Mouse (Mus musculus) NIH3T3 (cell line): Measurements from ENCODE around the gene Prim2.

Source experiments
- DNase-seq: peaks from one replicate; pipeline ENCODE4 v3.0.0-alpha.2; 2012; ENCODE audit warnings: low read depth

The Prim2 gene

DNA sequence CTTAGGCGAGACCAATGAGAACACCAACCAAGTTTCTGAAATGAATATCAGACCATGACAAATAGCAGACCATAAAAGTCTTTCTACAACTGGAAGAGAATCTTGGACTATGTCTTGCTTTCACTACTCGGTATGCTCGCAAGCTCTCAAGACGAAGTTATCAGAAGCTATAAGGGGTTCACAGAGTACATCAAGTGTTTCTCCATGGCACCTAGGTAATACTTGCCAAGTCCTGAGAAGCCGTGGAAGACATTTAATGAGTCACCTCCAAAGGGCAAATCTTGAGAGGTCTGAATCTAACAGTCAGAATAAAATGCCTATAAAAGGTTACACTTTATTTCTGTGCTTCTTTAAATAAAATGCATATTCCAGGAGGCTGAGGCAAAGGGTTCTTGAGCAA lies 181.2 kb downstream of the Prim2 start:
- no peak for DNase-seq

GRCm38 (mm10) chr1:33483746-33484145 lies 185.8 kb downstream of the Prim2 start:
- DNase-seq: no peak

DNA sequence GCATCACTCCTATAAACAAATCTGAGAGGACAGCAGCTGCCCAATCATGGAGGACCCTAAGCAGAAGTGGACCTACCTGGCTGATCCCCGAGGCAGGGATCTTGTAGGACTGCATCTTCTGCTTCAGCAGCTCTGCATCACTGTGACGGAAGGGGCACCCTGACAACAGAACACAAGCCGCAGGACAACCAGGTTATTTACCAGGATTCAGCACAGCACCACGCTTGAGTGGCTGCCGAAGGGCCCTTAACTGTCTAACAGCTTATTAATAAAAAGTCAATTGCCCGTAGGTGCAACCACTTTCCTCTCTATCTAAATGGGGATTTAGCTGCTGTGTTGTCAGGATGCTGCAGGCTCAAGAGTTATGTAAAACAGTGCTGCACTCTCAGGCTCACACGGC lies 189.2 kb downstream of the Prim2 start:
- DNase-seq: no peak

- no peak for DNase-seq
These were observed 198.5 kb downstream of the Prim2 start for GRCm38 (mm10) chr1:33471069-33471468.

DNA sequence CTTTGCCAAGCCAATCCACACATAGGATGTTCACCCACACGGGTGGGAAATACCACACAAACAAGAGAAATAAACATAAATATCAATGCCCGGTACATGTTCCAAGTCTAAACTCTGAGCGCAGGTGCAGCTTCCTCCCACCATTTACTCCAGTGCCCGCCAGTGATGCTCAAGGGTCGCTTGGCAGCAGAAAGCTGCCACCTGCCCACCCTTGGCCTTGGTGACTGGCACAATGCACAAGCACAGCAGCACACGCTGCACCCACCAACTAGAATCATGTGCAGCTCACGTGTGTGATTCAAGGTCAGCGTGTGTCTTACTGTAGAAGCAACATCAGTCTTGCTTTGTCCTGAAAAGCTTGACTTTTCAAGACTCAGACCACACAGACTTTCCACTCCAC lies 199.4 kb downstream of the Prim2 start:
- DNase-seq: no peak

DNA sequence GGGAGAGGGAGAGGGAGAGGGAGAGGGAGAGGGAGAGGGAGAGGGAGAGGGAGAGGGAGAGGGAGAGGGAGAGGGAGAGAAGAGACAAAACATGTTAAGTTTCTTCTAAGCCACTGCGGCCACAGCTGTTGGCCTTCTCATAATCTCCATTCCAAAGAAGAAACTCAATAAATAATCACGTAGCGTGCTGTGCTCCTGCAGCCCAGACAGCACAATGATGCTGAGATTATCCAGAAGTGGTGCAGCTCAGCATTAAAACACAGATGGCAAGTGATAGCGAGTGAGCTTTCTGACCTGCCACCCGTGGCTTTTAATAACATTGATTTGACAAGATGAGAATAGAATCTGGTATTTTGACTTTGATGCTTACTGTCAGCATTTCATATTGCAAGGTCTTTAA lies 205.4 kb downstream of the Prim2 start:
- DNase-seq: no peak

DNA sequence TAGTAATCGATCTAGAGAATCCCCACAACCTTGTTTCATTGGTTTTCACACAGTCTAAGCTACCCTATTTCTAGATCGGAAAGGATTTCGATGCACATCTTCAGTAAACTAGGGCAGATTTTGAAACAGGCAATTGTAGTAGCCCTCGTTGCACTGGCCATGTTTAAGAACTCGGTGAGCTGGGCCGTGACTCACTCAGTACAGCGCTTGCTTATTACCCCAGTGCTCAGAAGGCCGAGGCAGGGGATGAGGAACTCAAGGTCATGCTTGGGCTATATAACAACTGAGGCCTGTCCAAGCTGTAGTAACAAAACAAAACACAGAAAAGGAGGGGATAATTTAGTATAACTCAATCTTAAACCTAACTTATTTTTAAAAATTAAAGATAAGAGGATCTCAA lies 208.9 kb downstream of the Prim2 start:
- DNase-seq: peak; percentile 52

GRCm38 (mm10) chr1:33460262-33460661 lies 209.3 kb downstream of the Prim2 start:
- DNase-seq: peak; percentile 40

DNA sequence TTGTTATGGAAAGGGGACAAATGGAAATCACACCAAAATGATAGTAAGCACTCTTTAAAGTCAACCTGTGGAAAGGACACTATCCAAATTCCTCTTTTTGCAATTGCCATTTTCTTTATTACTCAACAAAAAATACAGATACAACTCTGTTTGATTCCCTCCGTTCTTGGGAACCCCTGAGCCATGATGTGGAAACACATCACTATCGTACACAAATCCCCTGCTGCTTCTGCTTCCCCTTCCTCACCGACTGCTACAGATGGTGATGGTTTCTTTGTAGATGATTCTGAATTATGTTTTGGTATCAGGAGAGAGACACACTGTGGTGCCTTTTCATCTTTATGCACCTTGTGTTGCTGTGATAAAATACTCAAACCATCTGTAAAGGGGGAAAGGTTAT lies 210.6 kb downstream of the Prim2 start:
- no peak for DNase-seq

- DNase-seq: no peak
These were observed 215.3 kb downstream of the Prim2 start for GRCm38 (mm10) chr1:33454251-33454650.

DNA sequence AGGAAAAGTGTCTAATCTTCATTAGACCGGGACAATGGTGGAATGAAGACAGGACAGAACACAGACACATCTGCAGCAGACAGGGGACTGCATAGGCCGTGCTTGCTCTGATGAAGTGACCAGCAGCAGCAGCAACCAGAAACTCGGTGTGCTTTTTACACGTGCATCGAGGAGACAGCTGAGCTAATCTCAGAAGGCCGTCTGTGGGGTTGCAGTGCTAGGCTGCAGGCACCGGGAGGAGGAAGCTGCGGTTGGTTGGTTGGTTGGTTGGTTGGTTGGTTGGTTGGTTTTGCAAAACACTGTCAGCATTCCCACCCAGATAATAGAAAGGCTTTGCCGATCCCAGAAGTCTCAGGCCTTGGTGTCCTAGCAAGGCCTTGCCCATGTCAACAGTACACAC lies 216.3 kb downstream of the Prim2 start:
- DNase-seq: no peak

DNA sequence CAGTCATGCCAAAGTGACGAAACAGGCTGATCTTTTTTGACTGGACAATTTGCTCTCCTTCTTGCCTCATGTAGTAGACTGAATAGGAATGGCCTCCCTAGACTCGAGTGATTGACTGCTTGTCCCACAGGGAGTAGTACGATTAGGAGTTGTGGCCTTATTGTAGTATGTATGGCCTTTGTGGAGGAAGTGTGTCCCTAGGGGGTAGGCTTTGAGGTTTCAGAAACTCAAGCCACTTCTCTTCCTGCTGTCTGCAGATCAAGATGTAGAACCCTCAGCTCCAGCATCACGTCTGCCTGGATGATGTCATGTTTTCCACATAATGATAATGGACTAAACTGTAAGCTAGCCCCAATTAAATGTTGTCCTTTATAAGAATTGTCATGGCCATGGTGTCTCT lies 222.4 kb downstream of the Prim2 start:
- peak; percentile 57 for DNase-seq

DNA sequence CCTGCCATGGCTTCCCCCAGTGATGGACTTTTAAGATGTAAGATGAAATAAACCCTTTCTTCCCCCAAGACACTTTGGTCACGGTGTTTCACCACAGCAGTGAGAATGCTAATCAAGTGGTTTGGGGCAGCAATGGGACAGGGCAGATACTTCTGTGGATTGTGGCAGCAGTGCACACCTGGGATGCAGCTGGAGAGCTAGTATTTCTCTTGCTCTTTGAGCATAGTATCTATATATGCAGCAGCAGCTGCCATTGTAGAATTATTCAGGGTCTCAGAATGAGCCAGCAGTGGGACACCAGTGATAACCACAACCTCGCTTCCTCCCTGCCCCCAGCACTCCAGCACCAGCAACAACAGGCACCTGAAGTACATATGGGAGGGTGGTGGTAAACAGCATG lies 233.4 kb downstream of the Prim2 start:
- no peak for DNase-seq
